Mouse (Mus musculus): ENCODE data around the gene Tbc1d32. TPM values are rescaled to one million over a fixed set of nuclear protein-coding genes. Genes with fewer than 3 reads are reported as not detected.

Tbc1d32 gene
- total RNA-seq, 2 experiments from 2014 or later: 1.5 to 1.8 TPM

GRCm38 (mm10) chr10:56115636-56116180 is 112.8 kb downstream of the Tbc1d32 start:
- no peak for DNase-seq
- intact Hi-C loops (cut with DNase I; ENCODE audit: low total_unique reads): no loop called here

- DNase-seq: peak; percentile 66
- intact Hi-C loops (cut with DNase I; ENCODE audit: low total_unique reads): no loop called here
These were observed 113.4 kb downstream of the Tbc1d32 start for GRCm38 (mm10) chr10:56114951-56115635.

DNA sequence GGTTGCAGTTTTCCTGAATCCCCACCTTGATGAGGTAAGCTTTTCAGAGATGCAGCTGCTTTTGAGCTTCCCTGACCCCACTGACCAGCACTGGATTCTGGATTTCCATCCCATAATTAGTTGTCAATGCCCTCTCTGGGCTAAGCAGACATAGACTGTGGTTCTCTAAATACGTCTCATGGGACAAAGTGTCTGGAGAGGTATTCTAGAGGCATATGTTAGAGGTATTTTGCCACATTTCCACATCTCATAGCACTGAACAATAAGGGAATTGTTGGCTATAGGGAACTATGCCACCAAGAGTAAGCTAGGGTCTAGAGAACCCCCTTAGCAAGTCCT is 121.5 kb downstream of the Tbc1d32 start:
- intact Hi-C loops (cut with DNase I; ENCODE audit: low total_unique reads): no loop called here
- no peak for DNase-seq

DNA sequence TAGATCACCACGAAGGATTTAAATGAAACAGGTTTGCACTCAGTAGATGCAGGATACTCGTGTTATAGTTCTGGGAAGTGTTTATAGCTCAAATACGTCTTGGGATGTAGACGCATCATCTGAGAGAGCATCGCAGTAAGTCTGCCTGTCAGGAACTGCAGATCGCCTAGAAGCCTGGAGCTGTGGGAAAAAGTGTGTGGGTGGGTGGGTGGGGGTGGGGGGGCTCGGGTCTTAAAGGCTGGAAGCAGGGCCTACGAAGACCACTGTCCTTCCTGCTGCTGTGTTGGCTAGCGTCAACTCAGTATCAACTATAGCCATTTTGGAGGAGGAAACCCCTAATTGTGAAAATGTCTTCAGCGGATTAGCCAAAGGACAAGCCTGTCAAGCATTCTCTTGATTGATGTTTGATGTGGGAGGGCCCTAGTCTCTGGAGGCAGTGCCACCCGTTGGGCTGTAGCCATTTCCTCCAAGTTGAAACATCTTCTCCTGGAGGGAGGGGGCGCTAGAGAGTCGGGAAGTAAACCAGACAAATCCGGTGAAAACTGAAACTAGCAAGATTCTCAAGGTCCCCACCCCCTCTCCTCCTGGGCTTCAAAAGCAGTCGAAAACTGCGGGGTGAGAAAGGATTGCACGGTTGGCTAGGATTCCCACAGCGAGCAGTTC is 122.0 kb downstream of the Tbc1d32 start, which contains the start of gene Msl3l2:
Gene Msl3l2 (plus strand): TSS at position 585 of the 663 bp plus-strand sequence.
- peak; percentile 86 for DNase-seq
- intact Hi-C loops (cut with DNase I; ENCODE audit: low total_unique reads): no loop called here

GRCm38 (mm10) chr10:56099641-56100310 is 128.7 kb downstream of the Tbc1d32 start:
- DNase-seq: no peak
- intact Hi-C loops (cut with DNase I; ENCODE audit: low total_unique reads): no loop called here

GRCm38 (mm10) chr10:56099126-56099525 is 129.4 kb downstream of the Tbc1d32 start:
- intact Hi-C loops (cut with DNase I; ENCODE audit: low total_unique reads): no loop called here
- no peak for DNase-seq

DNA sequence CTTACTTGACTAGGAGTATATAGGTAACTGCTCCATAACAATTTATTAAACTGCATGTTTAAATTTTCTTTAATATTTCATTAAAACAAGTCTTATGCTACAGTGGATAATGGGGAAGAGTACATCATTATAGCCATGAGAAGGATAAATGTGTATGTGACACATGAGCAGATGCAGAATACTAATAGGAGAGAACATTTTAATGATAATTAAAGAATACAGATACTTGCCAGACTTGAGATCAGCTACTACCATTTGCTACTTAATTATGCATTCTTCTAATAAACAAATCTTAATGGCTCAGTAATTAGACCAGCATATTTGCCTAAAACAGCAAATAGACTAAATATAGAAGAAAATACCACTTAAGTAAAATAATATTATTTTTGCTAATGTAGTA is 131.7 kb downstream of the Tbc1d32 start:
- no peak for DNase-seq
- intact Hi-C loops (cut with DNase I; ENCODE audit: low total_unique reads): no loop called here

GRCm38 (mm10) chr10:56094586-56094985 is 133.9 kb downstream of the Tbc1d32 start:
- intact Hi-C loops (cut with DNase I; ENCODE audit: low total_unique reads): no loop called here
- no peak for DNase-seq

DNA sequence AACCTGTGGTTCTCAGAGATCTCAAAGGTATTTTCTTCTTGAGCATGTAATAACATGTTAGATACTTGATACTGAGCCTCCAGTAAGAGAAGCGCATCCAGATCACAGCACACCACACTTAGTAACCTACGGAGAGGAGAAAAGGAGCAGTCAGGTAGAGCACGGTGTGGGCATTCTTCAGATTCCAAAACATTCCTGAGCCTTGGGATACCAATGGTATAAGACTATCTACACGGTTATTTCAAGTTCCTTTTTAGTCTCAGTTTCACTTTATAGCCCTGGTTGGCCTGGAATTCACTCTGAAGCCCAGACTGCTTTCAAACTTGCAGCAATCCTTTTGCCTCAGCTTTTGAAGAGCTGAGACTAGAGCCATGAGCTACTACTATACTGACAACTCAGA is 138.8 kb downstream of the Tbc1d32 start:
- intact Hi-C loops (cut with DNase I; ENCODE audit: low total_unique reads): no loop called here
- no peak for DNase-seq

GRCm38 (mm10) chr10:56062746-56063145 is 165.7 kb downstream of the Tbc1d32 start:
- intact Hi-C loops (cut with DNase I; ENCODE audit: low total_unique reads): no loop called here

GRCm38 (mm10) chr10:56061238-56061830 is 167.2 kb downstream of the Tbc1d32 start:
- DNase-seq: no peak
- intact Hi-C loops (cut with DNase I; ENCODE audit: low total_unique reads): no loop called here

More at GRCm38 (mm10) chr10:56062746-56063145, 165.7 kb downstream of the Tbc1d32 start:
- no peak for DNase-seq

DNA sequence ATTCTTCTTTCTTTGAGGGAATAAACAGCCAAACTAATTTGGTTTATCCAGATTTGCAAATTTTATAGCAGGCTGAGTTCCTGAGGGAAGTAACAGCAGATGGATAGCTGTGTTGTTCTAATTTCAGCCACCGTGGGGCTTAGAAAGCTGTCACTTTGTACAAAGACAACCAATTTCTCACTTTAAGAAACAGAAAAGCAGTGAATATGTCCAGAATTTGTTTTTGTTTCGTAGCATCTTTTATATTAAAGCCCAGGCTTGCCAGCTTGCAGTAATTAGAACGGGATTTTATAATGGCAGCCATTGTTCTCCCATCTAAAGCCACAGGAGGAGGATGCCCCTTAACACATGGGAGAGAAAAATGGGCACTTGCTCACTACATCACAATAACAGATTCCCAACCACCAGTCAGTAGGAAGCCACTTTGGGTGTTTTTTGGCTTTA is 169.5 kb downstream of the Tbc1d32 start:
- intact Hi-C loops (cut with DNase I; ENCODE audit: low total_unique reads): no loop called here

GRCm38 (mm10) chr10:56025400-56025799 is 203.1 kb downstream of the Tbc1d32 start:
- intact Hi-C loops (cut with DNase I; ENCODE audit: low total_unique reads): no loop called here

More for the DNA sequence above, 169.5 kb downstream of the Tbc1d32 start:
- DNase-seq: no peak

DNA sequence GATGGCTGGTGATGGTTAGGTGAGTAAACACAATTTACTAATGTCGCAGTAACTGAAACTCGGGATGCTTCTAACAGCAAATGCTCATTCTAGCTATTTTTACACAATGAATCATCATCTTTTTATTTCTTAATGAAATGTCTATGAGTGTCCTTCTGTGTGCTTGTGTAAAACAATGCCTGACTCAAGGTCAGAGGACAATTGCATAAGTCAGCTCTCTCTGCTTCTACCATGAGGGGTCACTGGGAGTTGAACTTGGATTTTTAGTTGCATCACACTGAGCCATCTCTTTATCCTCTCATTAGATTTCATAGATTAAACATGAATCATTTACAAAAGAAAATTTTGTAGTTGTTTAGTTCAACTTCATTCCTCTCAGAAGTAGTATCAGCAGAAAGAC is 203.9 kb downstream of the Tbc1d32 start:
- intact Hi-C loops (cut with DNase I; ENCODE audit: low total_unique reads): no loop called here
- no peak for DNase-seq

More at GRCm38 (mm10) chr10:56025400-56025799, 203.1 kb downstream of the Tbc1d32 start:
- no peak for DNase-seq

- intact Hi-C loops (cut with DNase I; ENCODE audit: low total_unique reads): no loop called here
- DNase-seq: peak; percentile 3
These were observed 248.5 kb downstream of the Tbc1d32 start for GRCm38 (mm10) chr10:55979898-55980521.

- no peak for DNase-seq
- intact Hi-C loops (cut with DNase I; ENCODE audit: low total_unique reads): no loop called here
These were observed 250.5 kb downstream of the Tbc1d32 start for GRCm38 (mm10) chr10:55978001-55978400.
